Mouse (Mus musculus) thymus, postnatal 4 days (tissue): Measurements from ENCODE around the gene Pebp1.

Experiments
- DNase-seq: peaks from one replicate; pipeline ENCODE4 v3.0.0; 2021

Pebp1 gene

DNA sequence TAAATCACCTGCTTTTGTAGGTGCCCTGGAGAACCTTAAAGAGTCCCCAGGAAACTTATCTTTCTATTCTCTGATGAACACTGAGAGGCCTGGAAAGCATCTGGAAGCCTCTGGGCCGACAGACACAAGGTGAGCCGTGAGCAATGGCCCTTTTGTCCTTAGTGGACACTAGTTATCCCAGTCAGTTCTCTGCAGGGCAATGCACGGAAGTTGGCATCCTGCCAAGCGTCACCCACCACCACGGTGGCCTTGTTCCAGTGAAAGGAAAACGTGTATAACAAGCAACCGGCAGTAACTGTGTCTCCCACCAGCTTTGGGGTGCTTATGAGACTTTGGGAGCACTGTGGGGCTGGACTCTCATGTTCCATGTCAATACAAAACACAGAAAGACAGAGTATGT lies 2.7 kb downstream of the Pebp1 start:
- no peak for DNase-seq

DNA sequence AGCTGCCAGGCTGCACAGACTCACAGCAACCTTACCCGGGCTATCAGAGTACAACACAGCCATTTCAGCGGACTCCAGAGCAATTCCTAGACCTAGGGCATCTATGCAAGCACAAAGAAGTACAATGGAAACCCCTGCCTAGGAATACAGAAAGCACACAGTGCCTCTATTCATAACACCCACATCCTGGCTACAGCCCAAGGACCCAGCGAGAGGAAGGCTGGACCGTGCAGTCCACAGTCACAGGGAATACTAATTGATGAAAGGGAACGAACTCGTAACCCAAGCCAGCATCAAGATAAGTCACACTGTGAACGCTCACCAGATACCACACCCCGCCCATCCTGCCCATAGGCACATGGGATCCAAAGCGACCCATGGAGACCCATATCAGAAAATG lies 3.4 kb downstream of the Pebp1 start:
- no peak for DNase-seq

DNA sequence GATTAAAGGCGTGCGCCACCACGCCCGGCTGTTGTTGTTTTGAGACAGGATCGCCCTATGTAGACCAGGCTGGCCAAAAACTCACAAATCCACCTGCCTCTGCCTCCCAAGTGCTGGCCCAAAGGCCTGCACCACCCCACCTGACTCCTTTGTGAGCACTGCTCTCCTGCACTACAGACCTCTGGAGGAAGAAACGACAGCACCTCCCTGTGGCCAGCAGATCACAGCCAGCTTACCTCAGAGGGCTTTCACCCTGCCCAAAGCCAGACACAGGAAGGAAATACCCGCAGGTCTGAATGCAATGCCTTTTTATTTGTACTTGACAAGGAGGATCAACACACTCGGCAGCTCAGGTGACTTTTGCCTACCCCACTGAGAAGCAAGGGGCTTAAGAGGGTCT lies 5.1 kb downstream of the Pebp1 start:
- no peak for DNase-seq

GRCm38 (mm10) chr5:117281536-117281935 lies 5.9 kb downstream of the Pebp1 start:
- DNase-seq = no peak

DNA sequence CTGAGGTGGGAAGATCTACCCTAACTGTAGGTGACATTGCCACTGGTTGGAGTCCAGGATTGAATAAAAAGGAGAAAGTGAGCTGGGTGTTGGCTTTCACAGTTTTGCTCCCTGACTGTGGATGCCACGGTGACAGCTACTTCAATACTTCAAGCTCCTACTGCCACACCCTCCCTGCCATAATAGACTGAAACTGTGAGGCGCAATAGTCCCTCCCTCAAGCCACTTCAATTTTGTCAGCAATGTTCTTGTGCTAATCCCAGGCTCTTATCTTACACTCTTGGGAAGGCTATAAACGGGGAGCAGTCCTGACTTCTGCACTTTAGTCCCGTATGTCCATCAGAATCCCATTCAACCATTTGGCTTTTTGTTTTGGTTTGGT lies 7.8 kb downstream of the Pebp1 start:
- DNase-seq = no peak

DNA sequence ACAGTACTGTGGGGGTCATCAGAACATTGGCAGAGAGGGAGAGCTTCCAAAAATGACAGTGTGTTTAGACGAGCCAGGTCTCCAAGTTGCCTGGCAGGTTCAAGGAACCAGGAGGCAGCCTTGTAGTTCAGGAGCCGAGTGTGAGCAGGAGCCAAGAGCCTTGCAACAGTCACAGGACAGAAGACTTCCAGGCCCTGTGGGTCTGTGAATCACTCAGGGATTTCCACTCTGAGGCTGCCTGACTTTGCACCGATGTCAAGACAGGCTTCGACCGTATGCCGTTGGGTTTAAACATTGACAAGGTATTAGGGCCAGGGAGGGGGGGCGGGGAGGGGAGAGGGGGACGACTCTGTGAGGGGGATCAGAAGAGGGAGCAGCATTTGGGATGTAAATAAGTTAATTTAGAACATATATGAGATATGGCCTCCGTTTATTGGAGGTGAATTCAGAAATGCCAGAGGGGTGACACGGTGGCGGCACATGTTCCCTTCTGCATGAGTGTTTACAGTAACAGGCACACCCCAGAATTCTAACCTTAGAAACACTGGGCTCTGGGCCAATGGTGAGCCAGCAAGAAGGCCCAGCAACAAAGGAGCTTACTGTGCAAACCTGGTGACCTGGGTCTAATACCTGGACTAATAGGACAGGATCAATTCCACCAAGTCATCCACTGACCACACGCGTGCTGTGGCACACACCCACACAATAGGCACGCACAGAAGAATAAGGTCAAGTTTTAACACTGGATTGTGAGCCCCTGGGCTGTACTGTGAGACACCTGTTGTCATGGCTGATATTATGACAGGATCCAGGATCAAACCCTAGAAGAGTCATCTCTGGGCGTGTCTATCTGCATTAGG lies 8.4 kb downstream of the Pebp1 start:
- no peak for DNase-seq

DNA sequence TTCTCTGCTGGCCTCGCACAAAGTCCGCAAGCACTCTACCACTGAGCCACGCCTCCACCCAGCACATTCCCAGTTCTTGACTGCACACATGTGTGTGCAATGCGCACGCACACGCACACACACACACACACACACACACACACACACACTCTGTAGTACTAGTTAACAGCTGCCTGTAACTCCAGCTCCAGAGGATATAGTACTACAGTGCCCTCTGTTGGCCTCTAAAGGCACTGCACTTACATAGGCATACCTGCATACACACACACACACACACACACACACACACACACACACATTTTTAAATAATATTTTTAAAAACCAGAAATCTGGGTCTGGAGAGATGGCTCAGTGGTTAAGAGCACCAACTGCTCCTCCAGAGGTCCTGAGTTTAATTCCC lies 9.6 kb downstream of the Pebp1 start:
- no peak for DNase-seq

DNA sequence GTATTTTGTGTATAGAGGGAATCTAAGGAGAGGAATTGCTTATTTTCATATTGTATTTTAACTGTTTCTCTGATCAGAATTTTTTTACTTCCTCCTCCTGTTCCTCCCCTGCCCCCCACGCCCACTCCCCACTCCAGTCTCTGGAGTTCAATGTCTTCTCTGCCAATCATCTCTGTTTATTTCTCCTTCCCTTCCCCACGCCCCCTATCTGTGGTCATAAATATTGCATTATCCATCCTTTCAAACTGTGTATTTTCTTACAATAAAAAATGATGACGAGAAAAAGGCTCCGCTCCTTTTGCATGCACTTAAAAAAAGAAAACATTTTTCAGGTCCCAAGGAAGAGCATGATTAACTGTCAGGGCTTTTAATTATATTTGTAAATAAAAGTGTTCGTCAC lies 12.6 kb downstream of the Pebp1 start:
- DNase-seq = no peak

GRCm38 (mm10) chr5:117271945-117272344 lies 15.5 kb downstream of the Pebp1 start:
- no peak for DNase-seq

- no peak for DNase-seq
Measured at GRCm38 (mm10) chr5:117269395-117269794, 18.0 kb downstream of the Pebp1 start.

- no peak for DNase-seq
Measured at GRCm38 (mm10) chr5:117268749-117269148, 18.7 kb downstream of the Pebp1 start.

GRCm38 (mm10) chr5:117267913-117268312 lies 19.5 kb downstream of the Pebp1 start:
- DNase-seq = no peak

- DNase-seq = no peak
Measured at GRCm38 (mm10) chr5:117264701-117265100, 22.7 kb downstream of the Pebp1 start.

DNA sequence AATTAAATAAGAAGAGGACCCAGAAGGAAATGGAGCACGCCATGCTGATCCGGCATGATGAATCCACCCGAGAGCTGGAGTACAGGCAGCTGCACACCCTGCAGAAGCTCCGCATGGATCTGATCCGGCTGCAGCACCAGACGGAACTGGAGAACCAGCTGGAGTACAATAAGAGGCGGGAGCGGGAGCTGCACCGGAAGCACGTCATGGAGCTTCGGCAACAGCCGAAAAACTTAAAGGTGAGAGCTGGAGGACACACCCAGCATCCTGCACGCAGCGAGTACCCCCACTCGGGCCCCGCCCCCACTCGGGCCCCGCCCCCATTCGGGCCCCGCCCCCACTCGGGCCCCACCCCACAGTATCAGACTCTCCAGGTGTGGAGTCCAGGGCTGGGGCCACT lies 23.9 kb downstream of the Pebp1 start:
- no peak for DNase-seq

GRCm38 (mm10) chr5:117258276-117258675 lies 29.1 kb downstream of the Pebp1 start:
- DNase-seq = no peak

DNA sequence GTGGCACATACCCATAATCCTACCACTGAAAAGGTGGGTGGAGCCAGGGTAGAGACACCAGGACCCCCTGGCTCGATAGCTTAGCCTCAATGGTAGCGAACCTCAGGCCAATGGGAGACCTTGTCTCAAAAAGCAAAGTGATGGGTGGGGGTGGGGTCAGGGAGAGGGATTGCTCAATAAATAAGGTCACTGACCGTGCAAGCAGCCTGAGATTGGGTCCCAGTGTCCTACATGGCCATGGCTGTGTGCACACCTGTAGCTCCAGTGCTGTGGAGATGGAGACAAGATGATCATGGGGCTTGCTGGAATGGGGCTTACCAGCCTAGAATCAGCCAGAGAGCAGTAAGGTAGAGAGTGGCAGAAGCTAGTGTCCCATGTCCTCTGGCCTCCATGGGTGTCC lies 35.7 kb downstream of the Pebp1 start:
- DNase-seq = no peak

GRCm38 (mm10) chr5:117250796-117251195 lies 36.6 kb downstream of the Pebp1 start:
- no peak for DNase-seq

GRCm38 (mm10) chr5:117248351-117248750 lies 39.1 kb downstream of the Pebp1 start:
- no peak for DNase-seq

DNA sequence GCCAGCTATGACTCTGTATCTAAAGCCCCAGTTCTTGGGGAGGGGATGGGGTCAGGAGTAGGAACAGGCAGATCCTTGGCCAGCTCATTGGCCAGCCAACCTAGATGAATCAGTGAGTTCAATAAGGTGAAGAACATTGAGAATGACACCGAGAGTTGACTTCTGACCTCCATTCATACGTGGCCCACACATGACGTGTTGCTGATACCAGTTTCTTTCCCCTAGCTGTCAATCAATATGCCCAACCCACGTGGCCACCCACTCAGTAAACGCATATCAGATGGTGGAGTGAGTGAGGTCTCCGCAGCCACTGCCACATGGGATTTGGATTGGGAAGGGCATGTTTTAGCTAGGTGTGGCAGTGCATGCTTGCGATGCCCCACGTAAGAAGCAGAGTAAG lies 42.3 kb downstream of the Pebp1 start:
- no peak for DNase-seq

- no peak for DNase-seq
Measured at GRCm38 (mm10) chr5:117242671-117243478, 44.5 kb downstream of the Pebp1 start.

DNA sequence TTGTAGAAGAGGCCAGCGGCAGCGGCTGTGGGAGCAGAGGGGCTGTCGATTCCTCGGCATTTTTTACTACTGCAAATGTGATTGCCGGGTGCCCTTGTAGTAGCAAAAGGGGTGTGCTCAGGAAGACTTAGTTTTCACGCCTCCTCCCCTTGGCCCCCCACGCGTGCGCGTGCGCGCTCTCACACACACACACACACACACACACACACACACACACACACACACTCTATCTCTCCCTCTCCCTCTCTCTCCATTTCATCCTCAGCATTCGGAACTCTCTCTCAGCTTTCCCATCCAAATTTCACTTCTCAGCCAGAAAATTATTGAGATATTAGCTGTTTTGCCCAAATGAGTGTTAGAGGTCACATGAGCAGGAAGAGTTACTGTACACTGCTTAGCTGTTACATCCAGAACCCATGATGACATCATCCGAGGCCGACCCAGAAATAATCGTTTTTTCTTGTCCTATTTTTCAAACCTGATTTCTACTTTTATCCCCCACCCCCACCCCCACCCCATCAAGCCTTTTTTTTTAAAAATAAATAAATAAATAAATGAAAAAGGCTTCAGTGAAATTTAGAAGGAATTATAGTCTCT lies 45.4 kb downstream of the Pebp1 start:
- DNase-seq = no peak

DNA sequence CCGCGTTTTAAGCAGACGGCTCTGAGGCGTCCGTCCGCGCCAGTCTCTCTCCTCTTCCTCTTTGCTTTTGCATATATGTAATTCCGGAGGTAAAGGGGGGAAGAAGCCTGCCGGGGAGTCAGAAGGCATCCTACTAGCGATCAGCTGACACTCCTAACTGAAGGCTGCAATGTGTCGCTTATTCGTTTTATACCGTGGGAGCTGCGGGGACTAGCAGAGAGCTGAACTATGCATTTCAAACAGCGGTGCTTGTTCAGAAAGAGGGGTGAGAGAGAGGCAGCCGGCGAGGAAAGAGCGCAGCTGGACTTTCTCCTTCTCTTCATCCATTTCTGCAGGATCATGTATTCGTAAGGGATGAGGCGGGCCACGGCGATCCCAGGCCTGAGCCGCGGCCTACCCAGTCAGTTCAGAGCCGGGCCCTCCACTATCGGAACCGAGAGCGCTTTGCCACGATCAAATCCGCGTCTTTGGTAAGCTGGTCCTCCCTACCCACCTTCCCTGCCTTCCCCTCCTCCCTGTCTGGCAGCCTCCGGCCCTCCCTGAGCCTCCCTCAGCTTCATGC lies 46.6 kb downstream of the Pebp1 start:
- DNase-seq = no peak

DNA sequence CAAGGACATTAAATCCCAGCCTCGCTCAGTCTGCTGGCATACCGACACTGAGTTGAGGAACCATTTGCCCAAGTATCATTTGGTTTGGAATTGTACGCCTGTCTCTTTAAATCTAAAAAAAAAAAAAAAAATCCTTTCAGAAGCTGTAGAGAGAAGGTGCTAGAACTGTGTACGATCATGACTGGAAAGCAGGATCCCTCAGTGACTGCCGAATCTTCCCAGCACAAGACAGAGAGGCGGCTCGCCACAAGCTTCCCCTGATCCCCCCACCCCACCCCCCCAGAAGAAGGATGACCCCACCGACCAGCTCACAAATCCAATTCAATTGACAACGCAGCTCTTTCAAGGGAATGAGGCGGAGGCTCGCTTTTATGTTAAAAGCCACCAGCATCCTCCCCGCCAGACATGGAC lies 47.1 kb downstream of the Pebp1 start:
- DNase-seq = no peak

DNA sequence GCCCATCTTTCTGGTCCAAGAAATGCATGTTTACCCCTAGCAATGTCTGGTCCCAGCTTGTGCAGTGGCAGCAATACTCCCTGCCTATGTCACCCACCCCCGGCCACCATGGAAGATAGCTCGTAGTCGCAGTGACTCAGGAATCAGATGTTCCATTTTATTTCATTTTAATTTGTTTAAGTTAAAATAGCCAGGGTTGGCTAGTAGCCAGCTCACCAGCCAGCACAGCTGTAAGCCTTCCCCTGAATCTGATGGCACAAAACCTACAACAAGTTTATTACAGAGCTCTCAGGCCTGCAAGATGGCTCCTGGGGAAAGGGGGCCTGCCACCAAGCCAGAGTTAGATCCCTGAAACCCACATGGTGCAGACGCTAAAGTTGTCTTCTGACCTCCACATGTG lies 48.3 kb downstream of the Pebp1 start:
- DNase-seq = no peak
